Comparison of ENCODE assay signal across 21 mouse cellular contexts in genomic region chr5:128158901-128159675, GRCm38 (mm10).
DNase-seq lines count a peak whose midpoint lies in the region; ATAC-seq and TF ChIP-seq lines count a peak whose summit lies in the region.
"Had no signal": no experiment of that assay in that cellular context is flagged by ENCODE, and none has a peak within 500 bp of the region (broad histone marks: within the 10 kb centered on the region; RNA-seq: fewer than 3 reads in every experiment).

No protein-coding gene starts in this region.

- no peak overlapping the region for H3K9ac ChIP-seq in forebrain, embryonic 14.5 days (ENCODE audit: low read length)
- no peak overlapping the region for H3K9ac ChIP-seq in forebrain, embryonic 12.5 days
- H3K9ac ChIP-seq in midbrain, postnatal 0 days (replicated peaks; ENCODE audit: low read length, poor library complexity, severe bottlenecking): no peak overlapping the region
- no peak overlapping the region for H3K9ac ChIP-seq in midbrain, embryonic 15.5 days
- no peak overlapping the region for H3K9ac ChIP-seq in heart, embryonic 12.5 days
- H3K9ac ChIP-seq: embryonic facial prominence, embryonic 13.5 days; hindbrain, embryonic 12.5 days; liver, embryonic 14.5 days; lung, embryonic 15.5 days; midbrain, embryonic 12.5 days had no signal

- TF ChIP-seq CTCF in midbrain, postnatal 0 days (IDR thresholded peaks at IDR 0.05): no peak
- TF ChIP-seq CTCF in layer of hippocampus, adult 2 months (conservative IDR thresholded peaks at IDR 0.05): no peak

- H3K36me3 ChIP-seq in forebrain, embryonic 14.5 days (ENCODE audit: control insufficient read depth, insufficient read depth, low read length): no peaks in the 10 kb centered on the region
- no peaks in the 10 kb centered on the region for H3K36me3 ChIP-seq in forebrain, embryonic 12.5 days (replicated peaks)
- H3K36me3 ChIP-seq in midbrain, postnatal 0 days (ENCODE audit: insufficient read depth, low read length): no peaks in the 10 kb centered on the region
- H3K36me3 ChIP-seq in midbrain, embryonic 15.5 days (replicated peaks): no peaks in the 10 kb centered on the region
- no peaks in the 10 kb centered on the region for H3K36me3 ChIP-seq in heart, embryonic 12.5 days
- H3K36me3 ChIP-seq: embryonic facial prominence, embryonic 13.5 days; hindbrain, embryonic 12.5 days; lung, embryonic 15.5 days; midbrain, embryonic 12.5 days had no signal

- H3K4me1 ChIP-seq in forebrain, embryonic 14.5 days (ENCODE audit: control insufficient read depth, insufficient read depth, low read length): no peaks in the 10 kb centered on the region
- H3K4me1 ChIP-seq in forebrain, embryonic 12.5 days: no peaks in the 10 kb centered on the region
- no peaks in the 10 kb centered on the region for H3K4me1 ChIP-seq in midbrain, postnatal 0 days (ENCODE audit: insufficient read depth, low read length)
- no peaks in the 10 kb centered on the region for H3K4me1 ChIP-seq in midbrain, embryonic 15.5 days
- no peaks in the 10 kb centered on the region for H3K4me1 ChIP-seq in heart, embryonic 12.5 days (replicated peaks)
- H3K4me1 ChIP-seq: embryonic facial prominence, embryonic 13.5 days; hindbrain, embryonic 12.5 days; lung, embryonic 15.5 days; midbrain, embryonic 12.5 days had no signal

- ATAC-seq in forebrain, embryonic 14.5 days: no peak
- ATAC-seq in forebrain, embryonic 12.5 days (ENCODE audit: low FRiP score): no peak
- ATAC-seq in midbrain, postnatal 0 days (ENCODE audit: low FRiP score): no peak
- ATAC-seq in midbrain, embryonic 15.5 days (replicated peaks): no peak
- no peak for ATAC-seq in heart, embryonic 12.5 days (ENCODE audit: insufficient number of reproducible peaks, low FRiP score)
- ATAC-seq: inflammation-experienced regulatory T-cells, adult 6 months had no signal

- H3K4me2 ChIP-seq in forebrain, embryonic 14.5 days (ENCODE audit: low read length): no peak overlapping the region
- H3K4me2 ChIP-seq in forebrain, embryonic 12.5 days: no peak overlapping the region
- H3K4me2 ChIP-seq in midbrain, postnatal 0 days (ENCODE audit: low read depth, low read length, poor library complexity, severe bottlenecking): no peak overlapping the region
- H3K4me2 ChIP-seq in midbrain, embryonic 15.5 days: no peak overlapping the region
- no peak overlapping the region for H3K4me2 ChIP-seq in heart, embryonic 12.5 days
- H3K4me2 ChIP-seq: embryonic facial prominence, embryonic 13.5 days; hindbrain, embryonic 12.5 days; lung, embryonic 15.5 days; midbrain, embryonic 12.5 days had no signal

- no peak overlapping the region for H3K27ac ChIP-seq in forebrain, embryonic 14.5 days (ENCODE audit: low read depth, low read length)
- H3K27ac ChIP-seq in forebrain, embryonic 12.5 days: no peak overlapping the region
- H3K27ac ChIP-seq in midbrain, postnatal 0 days (ENCODE audit: low read depth, low read length): no peak overlapping the region
- no peak overlapping the region for H3K27ac ChIP-seq in midbrain, embryonic 15.5 days
- H3K27ac ChIP-seq in layer of hippocampus, adult 2 months: peak overlapping the region; percentile 55; the same call in 1 of the 2 replicates
- H3K27ac ChIP-seq in heart, embryonic 12.5 days (ENCODE audit: poor library complexity, severe bottlenecking): no peak overlapping the region
- H3K27ac ChIP-seq: embryonic facial prominence, embryonic 13.5 days; hindbrain, embryonic 12.5 days; liver, embryonic 14.5 days; lung, embryonic 15.5 days; midbrain, embryonic 12.5 days had no signal

- peak; percentile 15 for DNase-seq in forebrain, embryonic 14.5 days (ENCODE audit: low spot score)
- peak; percentile 36 for DNase-seq in midbrain, postnatal 0 days (ENCODE audit: low spot score)
- DNase-seq in layer of hippocampus, adult 2 months (ENCODE audit: low spot score in 2 of 2): peak; percentile 20 to 26
- peak; percentile 21 for DNase-seq in telencephalon, adult 2 months (ENCODE audit: low read depth, low spot score)
- no peak for DNase-seq in right cerebral cortex, postnatal 14 days
- DNase-seq: cerebellum, adult 9-10 months; gastrocnemius, postnatal 14 days; kidney, adult 8-10 months; kidney, postnatal 4 days; right cerebral cortex, postnatal 25 days had no signal

- H3K27me3 ChIP-seq in forebrain, embryonic 14.5 days (replicated peaks; ENCODE audit: control insufficient read depth, insufficient read depth, low read length): no peaks in the 10 kb centered on the region
- no peaks in the 10 kb centered on the region for H3K27me3 ChIP-seq in forebrain, embryonic 12.5 days
- no peaks in the 10 kb centered on the region for H3K27me3 ChIP-seq in midbrain, postnatal 0 days (ENCODE audit: insufficient read depth, low read length)
- H3K27me3 ChIP-seq in midbrain, embryonic 15.5 days (replicated peaks): no peaks in the 10 kb centered on the region
- no peaks in the 10 kb centered on the region for H3K27me3 ChIP-seq in heart, embryonic 12.5 days (replicated peaks)
- H3K27me3 ChIP-seq: CH12.LX; embryonic facial prominence, embryonic 13.5 days; hindbrain, embryonic 12.5 days; lung, embryonic 15.5 days; midbrain, embryonic 12.5 days had no signal

- no peak overlapping the region for H3K4me3 ChIP-seq in forebrain, embryonic 14.5 days (ENCODE audit: low read depth, low read length)
- H3K4me3 ChIP-seq in forebrain, embryonic 12.5 days (replicated peaks): no peak overlapping the region
- H3K4me3 ChIP-seq in midbrain, postnatal 0 days (ENCODE audit: low read depth, low read length): no peak overlapping the region
- H3K4me3 ChIP-seq in midbrain, embryonic 15.5 days: no peak overlapping the region
- H3K4me3 ChIP-seq in layer of hippocampus, adult 2 months: no peak overlapping the region
- H3K4me3 ChIP-seq in heart, embryonic 12.5 days: no peak overlapping the region
- H3K4me3 ChIP-seq: embryonic facial prominence, embryonic 13.5 days; hindbrain, embryonic 12.5 days; lung, embryonic 15.5 days; midbrain, embryonic 12.5 days; myocyte had no signal

- H3K9me3 ChIP-seq in forebrain, embryonic 14.5 days (replicated peaks; ENCODE audit: control insufficient read depth, low read length): no peaks in the 10 kb centered on the region
- no peaks in the 10 kb centered on the region for H3K9me3 ChIP-seq in forebrain, embryonic 12.5 days
- H3K9me3 ChIP-seq in midbrain, postnatal 0 days (ENCODE audit: low read length): no peaks in the 10 kb centered on the region
- no peaks in the 10 kb centered on the region for H3K9me3 ChIP-seq in midbrain, embryonic 15.5 days
- H3K9me3 ChIP-seq in heart, embryonic 12.5 days (replicated peaks): 0 out of 2 replicates have a peak, but pooled peaks cover 8% of the 10 kb centered on the region
- H3K9me3 ChIP-seq: embryonic facial prominence, embryonic 13.5 days; lung, embryonic 15.5 days; midbrain, embryonic 12.5 days had no signal

- whole genome bisulfite sequencing in forebrain, embryonic 14.5 days: 71% methylated on average over 12 of the region's 12 CpGs
- 78% methylated on average over 12 of the region's 12 CpGs for WGBS in forebrain, embryonic 12.5 days
- WGBS in midbrain, postnatal 0 days: 61% methylated on average over 12 of the region's 12 CpGs
- 71% methylated on average over 12 of the region's 12 CpGs for WGBS in midbrain, embryonic 15.5 days
- 73% methylated on average over 12 of the region's 12 CpGs for WGBS in heart, embryonic 12.5 days
